Mouse (Mus musculus) layer of hippocampus, adult 11-12 months (tissue): Measurements from ENCODE around the gene Proca1.

ENCODE experiments used
- DNase-seq: peaks from one replicate; pipeline ENCODE4 v3.0.0; 2022; ENCODE audit warnings: low spot score

Proca1 gene

DNA sequence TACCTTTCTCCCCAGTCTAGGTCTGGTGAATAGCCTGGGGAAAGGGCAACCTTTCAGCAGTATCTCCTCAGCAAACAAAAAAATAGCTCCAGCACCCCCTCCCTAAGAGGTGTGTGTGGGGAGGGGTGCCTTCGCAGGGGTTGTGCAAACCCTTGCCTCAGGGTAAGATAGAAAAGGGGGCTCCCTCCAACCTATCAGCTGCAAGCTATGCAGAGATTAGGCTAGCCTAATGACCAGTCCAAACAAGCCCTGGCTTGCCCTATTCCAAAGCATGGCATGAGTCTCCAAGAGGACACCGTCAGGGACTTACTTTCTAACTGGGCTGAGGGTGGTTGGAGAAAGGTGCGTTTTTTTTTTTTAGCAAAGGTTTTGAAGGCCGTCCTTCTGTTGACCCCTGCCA lies 27.0 kb upstream of the Proca1 start:
- no peak for DNase-seq

GRCm38 (mm10) chr11:78166640-78167039 lies 26.6 kb upstream of the Proca1 start:
- DNase-seq: no peak

GRCm38 (mm10) chr11:78167257-78167959 lies 25.8 kb upstream of the Proca1 start:
- no peak for DNase-seq

- no peak for DNase-seq
Observed at GRCm38 (mm10) chr11:78168541-78169468, 24.4 kb upstream of the Proca1 start.

DNA sequence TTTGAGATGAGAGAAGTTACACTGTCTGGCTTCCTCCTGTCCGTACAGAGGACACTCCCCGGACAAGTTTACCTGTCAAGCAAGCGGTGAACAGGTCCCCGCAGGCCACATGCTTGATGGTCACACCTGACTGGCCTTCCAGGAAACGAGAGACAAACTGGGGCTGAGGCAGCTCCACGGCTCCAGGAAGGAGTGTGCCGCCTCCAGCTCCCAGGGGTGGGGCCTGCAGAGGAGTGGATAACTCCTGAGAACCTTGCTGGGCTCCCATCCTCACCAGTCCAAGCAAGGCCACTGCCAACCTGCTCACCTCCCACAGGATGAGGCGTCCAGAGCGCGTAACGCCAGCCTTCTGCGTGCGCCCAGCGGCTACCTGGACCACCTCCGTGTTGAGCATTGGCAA lies 22.9 kb upstream of the Proca1 start:
- DNase-seq: no peak

DNA sequence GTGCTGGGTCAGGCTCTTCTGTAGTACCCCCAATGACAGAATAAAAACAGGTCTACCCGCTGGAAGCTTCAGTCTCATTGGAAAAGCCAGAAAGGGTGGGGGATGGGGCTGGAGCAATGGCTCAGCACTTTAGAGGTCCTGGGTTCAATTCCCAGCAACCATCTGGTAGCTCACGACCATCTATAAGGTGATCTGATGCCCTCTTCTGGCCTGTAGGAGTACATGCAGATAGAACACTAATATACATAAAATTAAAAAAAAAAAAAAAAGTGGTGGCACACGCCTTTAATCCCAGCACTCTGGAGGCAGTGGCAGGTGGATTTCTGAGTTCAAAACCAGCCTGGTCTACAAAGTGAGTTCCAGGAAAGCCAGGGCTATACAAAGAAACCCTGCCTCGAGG lies 21.9 kb upstream of the Proca1 start:
- no peak for DNase-seq

DNA sequence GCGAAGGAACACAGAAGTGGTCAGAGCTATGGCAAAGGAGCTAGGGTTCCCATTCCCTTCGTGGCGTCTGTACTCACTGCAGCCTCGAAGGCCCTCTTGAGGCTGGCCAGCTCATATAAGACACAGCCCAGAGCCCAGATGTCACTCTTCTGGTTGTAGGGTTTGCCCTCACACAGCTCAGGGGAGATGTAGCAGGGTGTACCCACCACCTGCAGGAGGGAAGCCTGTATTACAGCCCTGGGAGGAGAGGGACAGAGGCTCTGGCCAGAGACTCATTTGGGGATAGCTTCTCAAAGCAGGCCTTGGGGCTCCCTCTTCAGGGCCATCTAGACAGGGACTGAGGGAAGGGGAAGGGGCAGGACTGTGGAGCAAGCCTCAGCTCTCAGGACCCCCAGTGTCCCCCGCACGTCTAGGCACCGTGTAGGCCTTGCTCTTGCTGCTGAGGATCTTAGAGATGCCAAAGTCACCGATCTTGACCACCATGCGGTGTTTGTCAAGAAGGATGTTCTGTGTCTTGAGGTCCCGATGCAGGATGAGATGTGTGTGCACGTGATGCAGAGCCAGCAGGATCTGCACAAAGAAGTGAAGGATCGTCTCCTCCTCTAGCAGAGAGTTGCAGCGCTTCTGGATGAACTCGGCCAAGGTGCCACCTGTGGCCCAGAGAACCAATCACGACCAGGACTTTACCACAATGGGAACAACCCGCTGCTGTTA lies 21.0 kb upstream of the Proca1 start:
- no peak for DNase-seq

- DNase-seq: no peak
Observed at GRCm38 (mm10) chr11:78172748-78173383, 20.3 kb upstream of the Proca1 start.

DNA sequence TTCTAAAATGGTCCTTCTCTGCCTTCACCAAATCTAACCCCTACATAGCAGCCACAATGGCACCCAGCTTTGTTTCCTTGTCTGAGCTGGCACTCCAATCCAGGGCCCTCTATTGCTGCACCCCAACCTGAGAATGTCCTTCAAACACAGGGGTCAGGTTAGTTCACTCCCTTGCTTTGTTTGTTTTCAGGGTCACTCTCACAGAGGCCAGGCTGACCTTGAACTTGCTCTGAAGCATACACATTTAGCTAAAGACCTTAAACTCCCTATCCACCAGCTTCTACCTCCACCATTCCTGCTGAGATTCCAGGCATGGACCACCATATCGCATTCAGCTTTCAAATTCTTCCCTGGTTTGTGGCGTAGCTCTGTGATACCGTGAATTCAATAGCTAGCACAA lies 18.7 kb upstream of the Proca1 start:
- no peak for DNase-seq

- no peak for DNase-seq
Observed at GRCm38 (mm10) chr11:78175771-78176401, 17.3 kb upstream of the Proca1 start.

GRCm38 (mm10) chr11:78176402-78176862 lies 16.8 kb upstream of the Proca1 start, which contains the start of the genes Nek8 and Tlcd1:
Gene Nek8, minus strand, starts transcription at chr11:78176675.
Gene Tlcd1, plus strand, starts transcription at chr11:78176711.
- peak; percentile 84 for DNase-seq

DNA sequence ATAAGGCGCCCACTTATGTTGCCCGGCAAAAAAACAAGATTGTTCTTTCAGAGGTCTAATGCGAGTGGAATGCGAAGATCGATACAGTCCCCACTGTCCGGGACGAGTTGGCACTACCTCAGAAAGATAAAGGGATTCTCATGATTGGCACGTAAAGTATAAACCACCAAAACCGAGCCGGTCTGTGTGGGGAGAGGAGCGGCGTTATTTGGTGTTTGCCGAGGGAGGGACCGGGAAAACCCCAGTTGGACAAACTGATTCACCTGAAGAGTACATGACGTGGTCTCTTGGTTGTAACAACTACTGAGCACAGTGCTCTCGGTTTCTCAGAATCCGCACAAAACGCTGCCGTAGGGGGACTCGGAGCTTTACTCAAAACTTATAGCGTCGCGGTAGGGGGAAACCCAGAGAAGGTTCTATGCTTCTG lies 16.3 kb upstream of the Proca1 start:
- DNase-seq: no peak

DNA sequence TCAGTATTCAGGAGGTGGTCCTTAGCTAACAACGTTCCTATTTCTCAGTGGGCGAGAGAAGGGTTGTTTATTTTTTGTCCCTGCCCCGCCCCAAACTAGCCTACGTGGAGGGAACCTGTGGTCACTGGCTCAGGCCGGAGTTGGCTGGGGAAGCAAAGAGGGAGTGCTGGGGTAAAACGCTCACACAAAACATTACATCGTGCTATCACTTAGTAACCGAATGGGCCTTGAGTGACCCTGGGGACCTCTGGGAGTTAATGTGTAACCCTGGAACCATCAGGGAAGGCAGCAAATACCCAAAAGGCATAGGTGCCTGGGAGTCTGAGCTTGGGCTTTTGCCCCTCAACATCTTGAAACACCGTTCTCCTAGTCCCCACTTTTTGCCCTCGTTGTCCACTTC lies 15.8 kb upstream of the Proca1 start:
- no peak for DNase-seq

- peak; percentile 95 for DNase-seq
Observed at GRCm38 (mm10) chr11:78177903-78178858, 15.0 kb upstream of the Proca1 start.

GRCm38 (mm10) chr11:78178859-78179437 lies 14.2 kb upstream of the Proca1 start:
- peak; percentile 66 for DNase-seq

DNA sequence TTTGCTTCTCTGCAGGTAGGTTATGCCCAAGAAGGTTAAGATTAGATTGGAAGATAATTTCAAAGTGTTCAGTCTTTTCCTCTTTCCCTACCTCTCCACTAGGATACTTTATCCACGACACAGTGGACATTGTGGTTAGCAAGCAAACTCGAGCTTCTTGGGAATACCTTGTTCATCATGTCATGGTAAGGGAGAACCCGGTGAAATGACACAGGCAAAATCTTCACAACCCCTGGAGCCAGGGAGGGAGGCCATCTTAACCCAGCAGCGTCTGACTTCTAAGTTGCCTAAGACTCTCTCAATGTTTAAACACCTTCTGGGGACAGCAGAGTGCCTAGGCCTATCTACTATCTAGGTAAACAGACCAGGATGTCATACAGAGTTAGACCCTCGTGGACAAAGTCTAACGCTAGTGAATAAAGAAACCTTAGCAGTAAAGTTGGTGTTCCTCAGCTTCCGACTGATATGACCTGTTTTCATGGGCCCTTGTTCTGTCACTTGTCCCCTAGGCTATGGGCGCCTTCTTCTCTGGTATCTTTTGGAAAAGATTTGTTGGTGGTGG lies 13.7 kb upstream of the Proca1 start:
- DNase-seq: no peak

GRCm38 (mm10) chr11:78180081-78180761 lies 13.0 kb upstream of the Proca1 start:
- no peak for DNase-seq

- DNase-seq: no peak
Observed at GRCm38 (mm10) chr11:78181830-78182357, 11.3 kb upstream of the Proca1 start.

DNA sequence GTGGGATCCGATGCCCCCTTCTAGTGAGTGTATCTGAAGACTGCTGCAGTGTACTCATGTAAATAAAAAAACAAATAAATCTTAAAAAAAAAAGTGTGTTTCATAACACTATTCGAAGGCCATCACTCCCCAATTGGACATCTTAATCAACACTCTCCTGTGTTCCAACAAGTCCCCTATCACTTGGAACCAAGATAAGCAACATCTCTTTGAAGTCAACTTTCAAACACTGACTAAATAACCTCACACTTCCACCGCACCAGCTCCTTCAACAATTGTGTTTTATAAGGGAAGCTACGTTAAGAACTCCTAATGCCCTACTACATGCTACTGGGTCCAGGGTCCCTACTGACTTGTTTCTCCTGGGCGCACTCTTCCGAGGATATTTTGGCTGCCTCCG lies 10.7 kb upstream of the Proca1 start:
- DNase-seq: no peak
